Mouse (Mus musculus) C2C12 (cell line): Measurements from ENCODE around the gene B3galnt1.

ENCODE experiments used
- CEBPB ChIP-seq: IDR thresholded peaks from one replicate; pipeline ENCODE4 v1.6.1; 2011; ENCODE audit warnings: low read depth, mild to moderate bottlenecking, control low read depth, moderate library complexity
- CTCF ChIP-seq: IDR thresholded peaks from one replicate; pipeline ENCODE4 v1.5.1; 2011; ENCODE audit not compliant: control insufficient read depth, insufficient read depth, insufficient read length
- FOSL1 ChIP-seq: IDR thresholded peaks from one replicate; pipeline ENCODE4 v1.8.0; 2011; ENCODE audit warnings: mild to moderate bottlenecking, low read length; ENCODE audit not compliant: poor library complexity, insufficient read depth, severe bottlenecking
- MAX ChIP-seq: IDR thresholded peaks from one replicate; pipeline ENCODE4 v1.6.1; 2011; ENCODE audit warnings: mild to moderate bottlenecking, control low read depth
- MYOD1 ChIP-seq: IDR thresholded peaks from one replicate; pipeline ENCODE4 v1.6.1; 2011; ENCODE audit warnings: low read depth; ENCODE audit not compliant: control insufficient read depth, insufficient read length
- MYOG ChIP-seq: IDR thresholded peaks from one replicate; pipeline ENCODE4 v1.6.1; 2011; ENCODE audit not compliant: control insufficient read depth, insufficient read length; ENCODE audit errors: extremely low read depth
- USF1 ChIP-seq: IDR thresholded peaks from one replicate; pipeline ENCODE4 v1.6.1; 2011; ENCODE audit warnings: low read depth, mild to moderate bottlenecking, control low read depth, moderate library complexity

- TF ChIP-seq CTCF (no peak), MAX (no peak), CEBPB (no peak), USF1 (no peak), FOSL1 (no peak), MYOD1 (no peak), MYOG (no peak)
Observed at GRCm38 (mm10) chr3:69626963-69627590, 28.3 kb upstream of the B3galnt1 start.
